Mouse (Mus musculus): ENCODE results near the gene Proser3. TPM values are rescaled to one million over a fixed set of nuclear protein-coding genes. Genes with fewer than 3 reads are reported as not detected.

The Proser3 gene
- polyA plus RNA-seq, 1 experiment from 2014 or later, result 15.7 TPM

DNA sequence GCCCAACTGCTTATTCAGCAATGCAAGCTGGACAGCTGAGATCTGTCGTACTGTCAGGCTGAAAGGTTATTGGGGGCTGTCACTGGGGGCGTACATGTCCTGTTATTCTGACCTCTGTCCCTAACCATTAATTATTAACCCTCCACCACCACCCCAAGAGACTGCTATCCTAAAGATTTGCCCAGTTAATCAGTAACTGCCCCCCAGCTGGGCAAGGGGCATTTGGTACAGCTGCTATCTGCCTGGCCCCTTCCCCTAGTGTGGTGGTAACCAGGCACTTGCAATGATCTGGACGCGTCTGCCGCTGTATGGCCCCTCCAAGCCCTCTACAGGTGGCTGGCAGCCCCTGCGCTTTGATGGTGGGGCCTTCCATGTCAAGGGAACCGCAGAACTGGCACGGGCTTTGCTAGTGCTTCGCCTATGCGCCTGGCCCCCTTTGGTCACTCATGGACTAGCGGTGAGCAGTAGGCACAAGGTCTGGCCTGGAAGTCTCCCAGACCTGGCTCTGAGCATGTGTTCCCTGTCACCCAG is 58.6 kb downstream of the Proser3 start, which contains the start of gene Prodh2:
Gene Prodh2 (plus strand): TSS at position 222 of the 531 bp plus-strand sequence.
- Histone ChIP-seq H3K9ac (ENCODE audit: low read length) (no peak within 1 kb of the TSS), H3K27me3 (replicated peaks; ENCODE audit: control insufficient read depth, insufficient read depth, low read length) (no peaks in the 10 kb centered on the region), H3K27ac (ENCODE audit: low read depth) (no peak within 1 kb of the TSS), H3K9me3 (ENCODE audit: control insufficient read depth, low read length) (no peaks in the 10 kb centered on the region), H3K4me3 (ENCODE audit: low read depth, low read length) (no peak within 1 kb of the TSS), H3K36me3 (ENCODE audit: control insufficient read depth, insufficient read depth, low read length) (no peaks in the 10 kb centered on the region), H3K4me2 (ENCODE audit: low read length) (0 out of 2 replicates have a peak within 1 kb of the TSS, but pooled peaks have one; percentile 1), H3K4me1 (replicated peaks; ENCODE audit: control insufficient read depth, insufficient read depth, low read length) (no peaks in the 10 kb centered on the region)
- 46% methylated on average over 11 of the region's 11 CpGs for WGBS
- peak; percentile 28; the same call in 1 of the 2 replicates for ATAC-seq (replicated peaks; ENCODE audit: low FRiP score, low TSS enrichment, low read depth)
- DNase-seq (ENCODE audit: low spot score), result peak; percentile 61

DNA sequence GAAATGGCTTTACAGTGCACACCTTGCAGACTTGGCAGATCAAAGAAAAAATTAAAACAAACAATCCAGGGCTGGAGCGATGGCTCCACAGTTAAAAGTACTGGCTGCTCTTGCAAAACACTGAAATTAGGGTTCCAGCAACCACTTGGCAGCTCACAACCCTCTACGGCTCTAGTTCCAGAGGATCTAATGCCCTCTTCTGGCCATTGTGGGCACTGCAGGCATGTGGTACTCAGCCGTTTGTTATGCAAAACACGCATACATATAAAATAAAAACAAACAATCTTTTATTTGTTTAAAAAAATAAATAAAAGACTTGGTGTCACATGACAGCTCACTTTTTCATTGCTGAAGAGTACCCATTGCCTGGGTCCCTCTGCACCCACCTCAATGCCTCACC is 59.3 kb downstream of the Proser3 start:
- Histone ChIP-seq H3K4me2 (ENCODE audit: low read length) (0 out of 2 replicates have a peak overlapping the region, but pooled peaks have one; percentile 1), H3K27ac (ENCODE audit: low read depth) (no peak overlapping the region), H3K9me3 (ENCODE audit: control insufficient read depth, low read length) (no peaks in the 10 kb centered on the region), H3K36me3 (ENCODE audit: control insufficient read depth, insufficient read depth, low read length) (no peaks in the 10 kb centered on the region), H3K4me1 (replicated peaks; ENCODE audit: control insufficient read depth, insufficient read depth, low read length) (no peaks in the 10 kb centered on the region), H3K27me3 (replicated peaks; ENCODE audit: control insufficient read depth, insufficient read depth, low read length) (no peaks in the 10 kb centered on the region), H3K4me3 (ENCODE audit: low read depth, low read length) (no peak overlapping the region), H3K9ac (ENCODE audit: low read length) (no peak overlapping the region)
- 21% methylated on average over 4 of the region's 4 CpGs for WGBS
- ATAC-seq (replicated peaks; ENCODE audit: low FRiP score, low TSS enrichment, low read depth), result 0 out of 2 replicates have a peak, but pooled peaks have one; percentile 7
- DNase-seq (ENCODE audit: low spot score), result peak; percentile 88

DNA sequence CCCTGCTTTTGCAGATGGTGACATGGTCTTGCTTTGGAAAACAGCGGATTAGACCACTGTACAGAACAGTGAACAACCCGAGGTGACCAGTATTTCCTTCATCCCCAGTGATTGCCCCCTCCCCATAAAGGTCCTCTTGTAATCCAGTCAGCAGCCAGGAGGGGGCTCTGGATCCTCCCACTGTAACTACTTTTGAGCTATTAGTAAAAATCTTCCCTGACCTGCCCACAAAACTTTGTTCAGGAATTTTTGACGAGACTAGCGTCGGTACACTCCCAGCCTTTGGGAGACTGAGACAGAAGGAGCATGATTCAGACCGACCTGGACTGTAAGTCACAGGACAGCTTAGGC is 61.2 kb downstream of the Proser3 start:
- H3K9me3 ChIP-seq (ENCODE audit: control insufficient read depth, low read length), result no peaks in the 10 kb centered on the region
- H3K4me2 ChIP-seq (ENCODE audit: low read length), result no peak overlapping the region
- H3K9ac ChIP-seq (ENCODE audit: low read length), result no peak overlapping the region
- no peak overlapping the region for H3K4me3 ChIP-seq (ENCODE audit: low read depth, low read length)
- DNase-seq (ENCODE audit: low spot score) (no peak), ATAC-seq (replicated peaks; ENCODE audit: low FRiP score, low TSS enrichment, low read depth) (no peak)
- WGBS, result 15% methylated on average over 6 of the region's 6 CpGs
- H3K4me1 ChIP-seq (replicated peaks; ENCODE audit: control insufficient read depth, insufficient read depth, low read length), result no peaks in the 10 kb centered on the region
- no peaks in the 10 kb centered on the region for H3K36me3 ChIP-seq (ENCODE audit: control insufficient read depth, insufficient read depth, low read length)
- no peak overlapping the region for H3K27ac ChIP-seq (ENCODE audit: low read depth)
- H3K27me3 ChIP-seq (replicated peaks; ENCODE audit: control insufficient read depth, insufficient read depth, low read length), result no peaks in the 10 kb centered on the region

DNA sequence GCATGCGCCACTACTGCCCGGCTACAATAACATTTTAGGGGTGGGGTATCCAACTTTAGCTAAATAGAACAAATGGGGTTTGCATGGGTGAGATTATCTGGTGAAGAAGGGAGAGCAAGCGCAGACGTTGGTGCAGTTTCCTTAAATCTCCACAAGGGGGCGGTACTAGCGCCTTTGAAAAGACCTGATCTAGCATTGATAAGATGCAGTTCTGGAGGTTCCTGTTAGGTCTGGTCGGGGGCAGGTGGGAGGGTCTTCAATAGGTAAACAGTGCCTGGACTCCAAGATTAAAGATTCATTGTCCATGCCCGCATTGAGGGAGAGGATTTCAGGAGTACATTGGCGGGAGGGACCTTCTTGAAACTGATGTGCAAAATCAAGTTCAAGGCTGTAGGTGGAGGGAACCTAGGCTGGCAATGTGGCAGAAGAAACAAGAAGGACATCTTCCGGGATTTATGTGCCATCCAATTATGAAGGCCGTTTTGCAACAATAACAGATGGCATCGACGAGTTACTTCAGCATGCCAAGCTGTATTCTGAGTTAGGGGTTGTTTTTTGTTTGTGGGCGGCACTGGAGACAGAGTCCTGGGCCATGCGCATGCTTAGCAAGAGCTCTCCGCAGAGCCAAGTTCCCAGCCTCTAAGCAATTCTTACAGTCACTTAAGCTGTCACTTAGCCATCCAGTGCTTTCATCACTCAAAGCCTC is 61.7 kb downstream of the Proser3 start:
- no peak overlapping the region for H3K4me2 ChIP-seq (ENCODE audit: low read length)
- DNase-seq (ENCODE audit: low spot score) (no peak), ATAC-seq (replicated peaks; ENCODE audit: low FRiP score, low TSS enrichment, low read depth) (no peak)
- H3K9ac ChIP-seq (ENCODE audit: low read length), result no peak overlapping the region
- H3K4me1 ChIP-seq (replicated peaks; ENCODE audit: control insufficient read depth, insufficient read depth, low read length), result no peaks in the 10 kb centered on the region
- H3K36me3 ChIP-seq (ENCODE audit: control insufficient read depth, insufficient read depth, low read length), result no peaks in the 10 kb centered on the region
- no peaks in the 10 kb centered on the region for H3K27me3 ChIP-seq (replicated peaks; ENCODE audit: control insufficient read depth, insufficient read depth, low read length)
- H3K9me3 ChIP-seq (ENCODE audit: control insufficient read depth, low read length), result no peaks in the 10 kb centered on the region
- 33% methylated on average over 16 of the region's 16 CpGs for WGBS
- H3K27ac ChIP-seq (ENCODE audit: low read depth), result no peak overlapping the region
- H3K4me3 ChIP-seq (ENCODE audit: low read depth, low read length), result no peak overlapping the region

Small RNAs within 50 kb of the gene (microRNA-seq; reads per million reads assigned to microRNA genes)
- gene Gm38670, result 1.9 reads per million, percentile 21 among the genes with 10 or more reads in this experiment
- not detected for gene Mir3569

Other genes with a start within 250 kb of the Proser3 start
- gene Alkbh6, start 243.6 kb downstream of the Proser3 start, polyA plus RNA-seq (2014; fragmentation: Nextera tagmentation; extraction: Ambion mirVana), result 70.7 and 79.3 TPM in 2 replicates
- gene Syne4, start 237.5 kb downstream of the Proser3 start, polyA plus RNA-seq (2014; fragmentation: Nextera tagmentation; extraction: Ambion mirVana), result 52.2 and 60.5 TPM in 2 replicates
- gene E130208F15Rik, start 230.6 kb downstream of the Proser3 start, polyA plus RNA-seq (2014; fragmentation: Nextera tagmentation; extraction: Ambion mirVana), result not detected in 2 replicates
- gene Sdhaf1, start 228.4 kb downstream of the Proser3 start, polyA plus RNA-seq (2014; fragmentation: Nextera tagmentation; extraction: Ambion mirVana), result 16.3 and 17.2 TPM in 2 replicates
- gene Lrfn3, start 189.5 kb downstream of the Proser3 start, polyA plus RNA-seq (2014; fragmentation: Nextera tagmentation; extraction: Ambion mirVana), result 4.4 and 4.5 TPM in 2 replicates
- gene Tyrobp, start 138.5 kb downstream of the Proser3 start, polyA plus RNA-seq (2014; fragmentation: Nextera tagmentation; extraction: Ambion mirVana), result 53.7 and 54.7 TPM in 2 replicates
- 1.6 and 2.1 TPM in 2 replicates for gene Hcst, start 132.4 kb downstream of the Proser3 start, polyA plus RNA-seq (2014; fragmentation: Nextera tagmentation; extraction: Ambion mirVana)
- gene Nfkbid, start 130.6 kb downstream of the Proser3 start, polyA plus RNA-seq (2014; fragmentation: Nextera tagmentation; extraction: Ambion mirVana), result 2.3 and 3.2 TPM in 2 replicates
- 37.9 and 43.0 TPM in 2 replicates for gene Aplp1, start 106.8 kb downstream of the Proser3 start, polyA plus RNA-seq (2014; fragmentation: Nextera tagmentation; extraction: Ambion mirVana)
- gene Kirrel2, start 94.6 kb downstream of the Proser3 start, polyA plus RNA-seq (2014; fragmentation: Nextera tagmentation; extraction: Ambion mirVana), result 0.13 and 2.9 TPM in 2 replicates
- 0.15 and 1.3 TPM in 2 replicates for gene Nphs1, start 94.0 kb downstream of the Proser3 start, polyA plus RNA-seq (2014; fragmentation: Nextera tagmentation; extraction: Ambion mirVana)
- gene Prodh2, start 58.7 kb downstream of the Proser3 start, polyA plus RNA-seq (2014; fragmentation: Nextera tagmentation; extraction: Ambion mirVana), result 1.3 TPM in 2 replicates
- 10.7 and 11.9 TPM in 2 replicates for gene Arhgap33, start 17.2 kb downstream of the Proser3 start, polyA plus RNA-seq (2014; fragmentation: Nextera tagmentation; extraction: Ambion mirVana)
- gene Hspb6, start 121 bp downstream of the Proser3 start, polyA plus RNA-seq (2014; fragmentation: Nextera tagmentation; extraction: Ambion mirVana), result 45.0 and 48.5 TPM in 2 replicates
- gene Lin37, start 7.5 kb upstream of the Proser3 start, polyA plus RNA-seq (2014; fragmentation: Nextera tagmentation; extraction: Ambion mirVana), result 36.9 and 38.5 TPM in 2 replicates
- gene U2af1l4, start 11.0 kb upstream of the Proser3 start, polyA plus RNA-seq (2014; fragmentation: Nextera tagmentation; extraction: Ambion mirVana), result 92.3 and 94.5 TPM in 2 replicates
- 7.7 and 9.1 TPM in 2 replicates for gene Gm49396, start 11.0 kb upstream of the Proser3 start, polyA plus RNA-seq (2014; fragmentation: Nextera tagmentation; extraction: Ambion mirVana)
- 119 and 125 TPM in 2 replicates for gene Psenen, start 11.3 kb upstream of the Proser3 start, polyA plus RNA-seq (2014; fragmentation: Nextera tagmentation; extraction: Ambion mirVana)
- 3.3 and 3.5 TPM in 2 replicates for gene Igflr1, start 13.1 kb upstream of the Proser3 start, polyA plus RNA-seq (2014; fragmentation: Nextera tagmentation; extraction: Ambion mirVana)
- 12.8 and 13.0 TPM in 2 replicates for gene Kmt2b, start 36.4 kb upstream of the Proser3 start, polyA plus RNA-seq (2014; fragmentation: Nextera tagmentation; extraction: Ambion mirVana)
- 0.81 and 0.83 TPM in 2 replicates for gene Zbtb32, start 46.6 kb upstream of the Proser3 start, polyA plus RNA-seq (2014; fragmentation: Nextera tagmentation; extraction: Ambion mirVana)
- 12.1 and 15.3 TPM in 2 replicates for gene Upk1a, start 60.5 kb upstream of the Proser3 start, polyA plus RNA-seq (2014; fragmentation: Nextera tagmentation; extraction: Ambion mirVana)
- gene Cox6b1, start 73.9 kb upstream of the Proser3 start, polyA plus RNA-seq (2014; fragmentation: Nextera tagmentation; extraction: Ambion mirVana), result 1,084 and 1,229 TPM in 2 replicates
- not detected in 2 replicates for gene Etv2, start 83.6 kb upstream of the Proser3 start, polyA plus RNA-seq (2014; fragmentation: Nextera tagmentation; extraction: Ambion mirVana)
- 96.4 and 101 TPM in 2 replicates for gene Rbm42, start 98.0 kb upstream of the Proser3 start, polyA plus RNA-seq (2014; fragmentation: Nextera tagmentation; extraction: Ambion mirVana)
- 48.7 and 49.5 TPM in 2 replicates for gene Haus5, start 112.7 kb upstream of the Proser3 start, polyA plus RNA-seq (2014; fragmentation: Nextera tagmentation; extraction: Ambion mirVana)
- gene Pmis2, start 119.3 kb upstream of the Proser3 start, polyA plus RNA-seq (2014; fragmentation: Nextera tagmentation; extraction: Ambion mirVana), result not detected in 2 replicates
- 1.4 TPM in 2 replicates for gene 2200002J24Rik, start 146.6 kb upstream of the Proser3 start, polyA plus RNA-seq (2014; fragmentation: Nextera tagmentation; extraction: Ambion mirVana)
- gene Atp4a, start 159.9 kb upstream of the Proser3 start, polyA plus RNA-seq (2014; fragmentation: Nextera tagmentation; extraction: Ambion mirVana), result 1.0 and 2.2 TPM in 2 replicates
- gene Tmem147, start 177.2 kb upstream of the Proser3 start, polyA plus RNA-seq (2014; fragmentation: Nextera tagmentation; extraction: Ambion mirVana), result 213 and 238 TPM in 2 replicates
- gene Gapdhs, start 191.4 kb upstream of the Proser3 start, polyA plus RNA-seq (2014; fragmentation: Nextera tagmentation; extraction: Ambion mirVana), result 0.51 TPM in 1 of 2 replicates, not detected in the other
- gene Sbsn, start 199.2 kb upstream of the Proser3 start, polyA plus RNA-seq (2014; fragmentation: Nextera tagmentation; extraction: Ambion mirVana), result 1.5 and 2.7 TPM in 2 replicates
- gene Dmkn, start 211.5 kb upstream of the Proser3 start, polyA plus RNA-seq (2014; fragmentation: Nextera tagmentation; extraction: Ambion mirVana), result 0.61 and 1.3 TPM in 2 replicates
- 0.80 and 0.86 TPM in 2 replicates for gene Krtdap, start 235.6 kb upstream of the Proser3 start, polyA plus RNA-seq (2014; fragmentation: Nextera tagmentation; extraction: Ambion mirVana)